Mouse (Mus musculus) ovary, postnatal 14 days (tissue): ENCODE measurements around the gene Gpd2.

Source experiments
- DNase-seq: peaks from one replicate; pipeline ENCODE4 v3.0.0; 2022; ENCODE audit warnings: low spot score

Gene Gpd2

GRCm38 (mm10) chr2:57396061-57396460 lies 158.6 kb downstream of the Gpd2 start:
- DNase-seq = no peak

GRCm38 (mm10) chr2:57397727-57398126 lies 160.3 kb downstream of the Gpd2 start:
- DNase-seq = no peak

- DNase-seq = no peak
Measured at GRCm38 (mm10) chr2:57407414-57408019, 170.1 kb downstream of the Gpd2 start.

GRCm38 (mm10) chr2:57408413-57408812 lies 171.0 kb downstream of the Gpd2 start:
- DNase-seq = no peak

- no peak for DNase-seq
Measured at GRCm38 (mm10) chr2:57411551-57411950, 174.1 kb downstream of the Gpd2 start.

GRCm38 (mm10) chr2:57414550-57415160 lies 177.2 kb downstream of the Gpd2 start:
- DNase-seq = no peak

GRCm38 (mm10) chr2:57416711-57417110 lies 179.3 kb downstream of the Gpd2 start:
- DNase-seq = no peak
